Mouse (Mus musculus) right cerebral cortex, adult 2 months (tissue): ENCODE results near the gene Blvra.
"Not testable (repeated sequence)": the region's sequence is repeated elsewhere in the genome, so short reads cannot be mapped to it uniquely, and the experiment has no call there.

Source experiments
- DNase-seq, 2 experiments: peaks; one replicate each; pipeline ENCODE4 v3.0.0; 2021 to 2022; ENCODE audit warnings: low spot score in 2 of 2

Blvra gene

DNA sequence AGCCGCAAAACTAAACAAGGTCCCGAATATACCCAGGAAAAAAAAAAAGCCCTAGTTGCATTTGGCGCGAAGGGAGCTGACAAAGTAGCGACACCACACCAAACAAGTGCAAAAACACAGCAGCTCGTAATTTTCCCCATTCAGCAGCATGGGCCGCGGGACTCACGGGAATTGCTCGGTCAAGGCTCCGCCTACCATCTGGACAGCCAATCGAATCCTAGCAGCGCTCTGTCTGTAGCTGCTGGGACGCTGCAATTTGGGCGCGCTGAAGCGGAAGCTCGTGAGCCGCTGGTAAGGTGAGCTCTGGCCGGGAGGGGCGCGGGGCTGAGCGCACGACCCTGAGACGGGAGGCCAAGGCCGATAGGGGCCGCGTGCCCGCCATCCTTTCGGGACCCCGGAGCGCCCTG is at the start of gene Blvra:
Gene Blvra, plus strand, starts transcription at position 231 of the 407 bp plus-strand sequence.
- peak; percentile 88 to 89 for DNase-seq

DNA sequence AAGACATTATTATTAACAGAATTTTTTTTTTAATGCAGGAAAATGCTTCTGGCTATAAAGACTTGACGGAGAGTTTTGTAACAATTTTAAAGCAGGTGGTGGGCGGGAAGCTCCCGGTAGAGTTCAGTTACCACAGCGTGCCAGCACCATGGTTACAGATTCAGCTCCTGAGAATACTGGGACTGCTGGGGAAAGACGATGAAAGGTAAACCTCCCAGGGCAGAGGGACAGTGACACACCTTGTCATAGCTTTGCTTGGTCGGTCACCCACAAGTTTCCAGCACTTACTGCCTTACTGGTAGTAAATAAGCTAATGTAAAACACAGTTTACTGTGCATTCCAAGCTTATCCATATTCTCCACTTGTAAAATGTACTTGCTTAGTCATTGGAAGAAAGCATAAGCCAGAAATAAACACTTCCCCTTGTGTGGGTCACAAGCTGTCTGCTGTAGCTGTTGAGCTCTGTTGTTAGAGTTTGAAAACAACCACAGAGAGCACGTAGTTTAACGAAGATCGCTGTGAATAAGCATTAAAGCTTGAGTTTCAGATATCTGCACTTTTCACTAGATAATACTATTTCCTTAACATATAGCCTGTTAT is 35.4 kb upstream of the Blvra start:
- DNase-seq: peak; percentile 68 to 72

DNA sequence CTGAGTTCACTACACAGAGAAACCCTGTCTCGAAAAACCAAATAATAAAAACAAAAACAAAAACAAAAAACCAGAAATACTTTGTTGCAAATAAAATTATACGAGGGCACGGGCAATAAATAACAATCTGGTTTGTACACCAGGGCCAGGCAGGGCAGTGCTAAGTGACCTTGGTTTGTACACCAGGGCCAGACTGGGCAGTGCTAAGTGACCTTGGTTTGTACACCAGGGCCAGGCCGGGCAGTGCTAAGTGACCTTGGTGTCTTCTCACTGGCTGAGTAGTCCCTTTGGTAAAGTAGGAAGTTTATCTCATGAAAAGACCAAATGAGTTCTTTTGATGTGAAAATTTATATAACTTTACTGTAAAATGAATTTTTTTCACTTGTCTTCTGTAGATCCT is 33.2 kb upstream of the Blvra start:
- no peak for DNase-seq

DNA sequence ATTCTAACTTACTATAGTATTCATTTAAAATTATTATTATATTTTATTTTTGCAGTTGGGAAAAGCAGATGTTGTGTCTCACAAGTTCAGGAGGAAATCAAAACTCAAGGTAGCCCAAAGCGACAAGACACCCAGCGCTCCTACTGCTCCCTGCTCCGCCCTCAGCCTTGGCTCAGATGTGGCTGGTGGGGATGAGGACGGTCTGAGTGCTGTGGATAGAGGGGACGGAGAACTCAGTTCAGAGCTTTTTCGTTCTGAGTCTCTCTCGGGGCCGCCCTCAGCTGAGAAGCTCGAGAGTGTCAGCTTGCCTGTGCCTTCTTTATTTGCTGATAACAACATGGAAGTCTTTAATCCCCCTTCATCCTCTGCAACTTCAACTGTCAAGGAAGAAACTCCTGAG is 9.0 kb upstream of the Blvra start:
- no peak for DNase-seq

DNA sequence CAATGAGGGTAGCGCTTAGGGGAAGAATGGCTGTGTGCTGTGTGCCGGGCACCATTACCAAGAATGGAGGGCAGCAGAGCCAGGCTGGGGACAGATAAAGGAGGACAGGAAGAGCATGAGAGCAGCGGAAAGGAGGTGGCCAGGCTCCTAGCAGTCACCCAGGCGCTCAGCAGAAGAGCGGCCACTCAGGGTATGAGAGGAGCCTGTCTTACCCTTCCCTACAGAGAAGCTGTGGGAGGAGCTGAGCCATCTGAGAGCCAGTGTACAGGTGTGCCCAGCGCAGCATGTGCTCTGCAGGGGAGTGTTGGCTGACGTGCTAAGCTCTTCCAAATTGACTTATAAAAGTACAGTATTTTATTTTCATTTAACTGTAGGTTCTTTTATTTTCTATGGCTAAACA is 1.7 kb upstream of the Blvra start:
- no peak for DNase-seq

DNA sequence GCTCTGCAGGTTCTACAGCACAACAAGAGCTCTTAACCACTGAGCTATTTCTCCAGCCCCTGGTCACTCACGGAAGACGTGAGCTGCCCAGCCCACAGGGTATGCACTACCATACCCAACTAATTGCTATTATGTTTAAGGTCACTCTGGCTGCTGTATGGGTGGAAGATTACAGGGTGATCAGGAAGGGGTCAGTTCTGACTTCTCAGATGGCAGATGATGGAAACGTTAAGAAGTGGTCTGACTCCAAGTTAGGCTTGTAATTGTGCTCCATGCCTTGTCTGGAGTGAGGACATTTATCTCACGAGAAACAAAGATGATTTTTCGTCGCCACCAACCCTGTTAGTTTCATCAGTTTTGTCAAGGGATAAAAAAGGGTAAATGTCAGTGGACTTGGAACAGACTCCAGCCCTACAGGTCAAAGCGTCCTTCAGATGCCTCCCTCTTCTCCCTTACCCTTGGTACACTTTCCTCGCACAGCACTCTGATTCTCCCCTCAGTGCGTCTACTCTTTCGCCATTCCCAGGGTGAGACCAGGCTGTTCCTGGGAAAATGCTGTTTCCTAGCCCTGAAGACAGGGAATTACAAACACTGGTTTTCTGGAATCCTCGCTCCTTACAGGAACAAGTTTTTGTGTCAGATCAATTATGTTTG is 557 bp upstream of the Blvra start:
- DNase-seq: no peak

DNA sequence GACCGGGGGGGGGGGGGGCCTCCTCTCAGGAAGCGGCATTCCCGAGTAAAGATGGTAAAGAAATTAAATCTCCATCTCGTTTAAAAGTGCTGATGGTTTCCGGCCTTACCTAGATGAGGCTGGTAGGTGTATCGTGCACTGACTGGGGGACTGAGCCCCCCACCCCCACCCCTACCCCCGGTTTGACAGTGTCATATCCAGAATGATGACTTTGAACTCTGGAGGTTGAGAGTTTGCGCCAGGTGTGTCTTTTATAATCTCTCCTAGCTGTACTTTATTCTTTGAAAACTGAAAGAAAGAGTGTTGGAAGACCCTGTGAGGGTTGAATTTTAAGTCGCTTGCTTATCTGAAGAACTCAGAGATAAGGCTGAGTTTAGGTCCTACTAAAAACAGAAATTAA is 414 bp downstream of the Blvra start:
- DNase-seq: no peak

DNA sequence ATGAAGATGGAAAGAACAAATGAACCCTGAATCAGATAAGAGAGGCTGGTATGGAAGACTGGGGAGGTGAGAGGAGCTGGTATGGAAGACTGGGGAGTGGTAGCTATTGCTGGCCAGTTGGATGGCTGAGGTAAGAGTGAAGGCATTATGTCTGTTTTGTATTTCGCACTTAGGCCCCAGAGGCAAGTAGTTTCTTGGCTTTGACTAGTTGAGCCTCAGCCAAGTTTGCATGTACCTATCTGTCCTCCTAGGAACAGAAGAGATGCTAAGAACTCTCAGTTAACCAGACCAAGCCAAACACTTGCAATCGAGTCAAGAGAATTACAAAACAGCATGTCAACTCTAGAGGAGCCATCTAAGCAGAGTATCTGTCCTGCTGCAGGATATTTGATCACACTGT is 3.7 kb downstream of the Blvra start:
- DNase-seq: no peak

DNA sequence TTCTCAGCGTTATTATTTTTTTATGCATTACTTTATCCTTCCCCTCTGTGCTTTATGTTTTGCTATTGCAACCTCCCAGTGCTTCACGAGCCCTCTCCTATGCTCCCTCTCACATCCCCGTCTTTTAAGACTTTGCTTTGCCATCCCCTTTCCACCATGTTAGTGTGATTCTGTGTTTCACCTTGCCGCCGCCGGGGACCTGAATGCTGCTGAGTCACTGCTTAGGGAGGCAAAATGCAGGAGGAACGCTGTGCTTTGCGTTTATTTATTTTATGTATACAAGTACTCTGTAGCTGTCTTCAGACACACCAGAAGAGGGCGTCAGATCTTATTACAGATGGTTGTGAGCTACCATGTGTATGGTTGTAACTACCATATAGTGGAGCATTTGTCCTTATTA is 7.1 kb downstream of the Blvra start:
- DNase-seq: no peak

DNA sequence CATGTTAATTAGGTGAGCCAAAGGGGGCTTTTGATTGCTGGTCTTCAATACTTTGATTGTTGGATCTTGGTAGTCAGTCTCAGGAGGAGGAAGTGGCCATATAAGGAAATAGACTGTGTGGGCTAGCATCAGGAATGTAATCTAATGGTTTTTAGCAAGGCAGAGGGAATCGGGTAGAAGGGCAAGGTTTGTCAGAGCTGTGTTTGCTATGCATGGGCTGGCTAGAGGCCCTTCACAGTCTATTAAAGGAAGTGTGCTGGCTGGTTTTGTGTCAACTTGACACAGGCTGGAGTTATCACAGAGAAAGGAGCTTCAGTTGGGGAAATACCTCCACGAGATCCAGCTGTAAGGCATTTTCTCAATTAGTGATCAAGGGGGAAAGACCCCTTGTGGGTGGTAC is 8.6 kb downstream of the Blvra start:
- DNase-seq: not testable (repeated sequence)

DNA sequence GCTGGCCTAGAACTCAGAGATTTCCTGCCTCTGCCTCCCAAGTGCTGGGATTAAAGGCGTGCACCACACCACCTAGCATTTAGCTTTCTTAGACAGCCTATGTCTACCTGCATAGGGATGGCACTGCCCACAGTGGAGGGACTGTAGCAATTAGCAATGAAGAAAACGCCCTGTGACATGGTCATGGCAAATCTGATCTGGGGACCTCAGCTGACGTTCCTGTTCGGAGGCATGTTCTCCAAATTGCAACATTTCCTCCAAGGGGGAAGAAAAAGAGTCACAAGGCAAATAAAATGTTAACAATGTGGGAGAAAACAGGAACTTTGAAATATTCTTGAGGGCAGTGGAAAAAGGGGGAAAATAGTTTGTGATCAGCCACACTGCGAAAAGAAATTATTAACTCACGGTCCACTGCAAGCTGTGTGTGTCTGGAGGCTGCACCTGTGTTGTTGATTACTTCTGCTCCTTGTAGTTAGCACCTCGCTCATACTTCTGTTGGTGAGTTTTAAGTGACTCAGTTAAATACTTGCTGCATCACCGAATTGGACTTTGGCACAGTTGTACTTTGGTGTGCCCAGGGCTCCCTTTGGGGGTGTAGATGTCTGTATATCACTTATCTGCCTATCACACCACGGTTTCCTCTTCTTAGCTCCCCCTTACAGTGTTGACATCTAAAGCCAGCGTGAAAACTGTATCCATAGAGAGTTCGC is 9.6 kb downstream of the Blvra start:
- no peak for DNase-seq

DNA sequence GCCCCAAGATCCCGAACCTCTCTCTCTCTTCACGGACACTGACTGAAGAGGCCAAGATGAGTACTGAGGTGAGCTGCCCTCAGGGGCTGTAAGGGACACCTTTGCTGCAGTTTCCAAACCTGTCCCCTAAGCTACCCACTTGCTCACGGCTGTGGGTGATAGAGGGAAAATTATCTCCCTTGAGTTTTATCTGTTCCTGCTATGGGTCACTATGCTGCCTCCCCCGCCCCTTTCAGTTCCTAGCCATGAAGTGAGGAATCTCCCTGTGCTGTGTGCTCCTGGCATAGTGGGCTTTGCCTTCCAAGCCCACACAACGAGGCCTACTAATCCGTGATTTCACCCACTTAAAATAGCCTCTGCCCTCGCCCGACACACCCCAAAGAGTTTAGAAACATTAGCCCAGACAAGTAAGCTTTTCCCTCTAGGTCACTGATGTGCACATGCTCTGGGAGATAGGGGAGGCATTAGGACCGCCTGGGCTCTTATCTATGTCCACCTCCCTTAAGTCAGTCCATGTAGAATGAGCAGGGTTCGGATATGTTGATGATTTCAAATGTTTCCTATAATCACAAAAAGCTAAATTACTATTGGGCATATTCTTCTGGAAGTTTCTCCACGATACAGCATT is 10.2 kb downstream of the Blvra start:
- no peak for DNase-seq

DNA sequence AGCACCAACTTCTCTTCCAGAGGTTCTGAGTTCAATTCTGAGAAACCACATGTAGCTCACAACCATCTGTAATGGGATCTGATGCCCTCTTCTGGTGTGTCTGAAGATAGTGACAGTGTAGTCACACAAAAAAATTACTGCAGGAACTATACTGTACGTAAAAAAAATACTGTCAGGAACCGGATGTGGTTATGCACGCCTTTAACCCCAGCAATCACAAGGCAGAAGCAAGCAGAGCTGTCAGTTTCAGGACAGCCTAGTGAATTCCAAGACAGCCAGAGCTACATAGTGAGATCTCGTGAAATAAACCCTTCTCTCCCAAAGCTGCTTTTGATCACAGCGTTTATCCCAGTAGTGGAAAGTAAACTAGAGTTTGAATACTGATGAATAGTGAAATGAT is 15.8 kb downstream of the Blvra start:
- DNase-seq: no peak

DNA sequence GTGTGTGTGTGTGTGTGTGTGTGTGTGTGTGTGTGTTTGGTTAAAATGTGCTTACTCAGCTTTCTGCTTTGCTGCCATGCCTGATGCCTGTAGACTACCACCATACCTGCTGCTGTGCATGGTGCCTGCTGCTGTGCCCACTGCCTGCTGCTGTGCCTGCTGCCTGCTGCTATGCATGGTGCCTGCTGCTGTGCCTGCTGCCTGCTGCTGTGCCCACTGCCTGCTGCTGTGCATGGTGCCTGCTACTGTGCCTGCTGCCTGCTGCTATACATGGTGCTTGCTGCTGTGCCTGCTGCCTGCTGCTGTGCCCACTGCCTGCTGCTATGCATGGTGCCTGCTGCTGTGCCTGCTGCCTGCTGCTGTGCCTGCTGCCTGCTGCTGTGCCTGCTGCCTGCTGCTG is 19.7 kb downstream of the Blvra start:
- DNase-seq: not testable (repeated sequence)

DNA sequence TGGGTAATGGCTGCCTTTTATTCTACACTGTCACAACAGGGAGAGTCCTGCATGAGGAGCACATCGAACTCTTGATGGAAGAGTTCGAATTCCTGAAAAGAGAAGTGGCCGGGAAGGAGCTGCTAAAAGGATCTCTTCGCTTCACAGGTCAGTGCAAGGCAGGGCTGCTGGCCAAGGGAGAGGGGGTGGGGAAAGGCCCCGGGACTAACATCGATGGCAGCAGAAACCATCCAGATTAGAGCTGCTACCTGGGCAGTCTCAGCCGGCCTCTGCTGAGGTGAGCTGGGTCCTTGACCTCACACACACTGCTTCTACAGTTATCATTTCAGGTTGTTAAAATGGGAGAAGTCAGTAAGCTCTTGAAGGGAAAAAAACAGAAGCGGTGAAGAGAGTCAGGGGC is 21.5 kb downstream of the Blvra start:
- no peak for DNase-seq

DNA sequence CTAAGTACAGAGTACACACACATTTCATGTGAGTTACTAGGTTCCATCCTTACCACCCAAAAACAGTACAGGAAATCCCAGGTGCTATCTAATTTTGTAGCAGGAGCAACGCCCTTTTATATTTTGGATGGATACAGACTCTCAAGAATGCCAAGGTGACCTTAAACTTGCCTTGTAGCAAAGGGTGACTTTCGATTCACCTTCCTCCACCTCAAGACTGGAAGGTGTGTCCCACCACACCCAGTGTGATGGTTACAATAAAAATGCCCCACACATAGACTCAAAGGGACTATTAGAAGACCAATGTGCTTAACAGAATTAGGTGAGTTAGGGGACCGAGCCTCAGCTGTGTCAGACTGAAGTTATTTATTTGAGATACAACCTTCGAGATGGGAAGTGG is 38.5 kb downstream of the Blvra start:
- no peak for DNase-seq

DNA sequence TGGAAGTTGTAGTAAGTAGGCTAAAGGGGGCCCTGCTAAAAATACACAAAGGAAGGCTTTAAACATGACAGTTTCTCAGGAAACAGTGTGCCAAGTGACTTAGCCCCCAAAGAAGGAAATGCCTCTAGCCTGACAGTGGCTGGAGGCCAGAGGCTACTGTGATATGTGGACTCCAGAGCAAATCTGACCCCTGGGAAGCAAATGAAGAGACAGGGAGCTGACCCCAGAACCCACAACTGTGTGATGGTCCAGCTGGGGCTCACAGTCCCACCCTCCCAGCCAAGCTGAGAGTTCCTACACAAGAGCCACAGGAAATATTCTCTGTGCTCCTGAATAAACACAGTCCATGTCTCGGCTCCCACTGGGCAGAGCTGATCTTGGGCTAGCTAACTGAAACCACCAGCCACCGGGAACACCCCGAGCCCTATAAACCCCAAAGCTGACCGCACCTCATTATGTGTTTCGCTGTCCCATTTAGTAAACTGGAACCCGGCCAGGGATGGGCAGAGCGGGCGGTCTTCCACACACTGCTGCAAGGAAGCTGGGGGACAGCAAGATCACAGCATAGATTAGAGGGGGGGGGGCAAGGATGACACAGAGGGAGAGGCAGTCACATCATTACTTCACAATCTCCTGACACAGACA is 51.2 kb downstream of the Blvra start:
- DNase-seq: no peak

DNA sequence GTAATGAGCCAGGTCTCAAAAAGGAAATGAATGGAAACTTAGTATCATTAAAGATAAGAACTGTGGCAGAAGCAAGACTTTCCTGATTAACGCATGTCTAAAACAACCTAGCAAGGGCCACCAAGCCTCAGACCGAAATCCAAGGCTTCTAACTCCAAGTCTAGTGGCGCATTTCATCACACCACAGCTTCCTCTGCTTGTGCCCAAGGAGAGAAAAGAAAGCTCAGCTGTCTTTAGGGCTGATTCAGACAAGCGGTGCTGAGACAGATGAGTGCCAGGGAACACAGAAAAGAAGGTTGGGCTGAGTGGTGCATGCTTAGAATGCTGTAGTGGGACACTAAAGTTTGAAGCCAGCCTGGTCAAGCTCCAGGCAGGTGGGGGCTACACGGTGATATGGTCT is 58.5 kb downstream of the Blvra start:
- no peak for DNase-seq

DNA sequence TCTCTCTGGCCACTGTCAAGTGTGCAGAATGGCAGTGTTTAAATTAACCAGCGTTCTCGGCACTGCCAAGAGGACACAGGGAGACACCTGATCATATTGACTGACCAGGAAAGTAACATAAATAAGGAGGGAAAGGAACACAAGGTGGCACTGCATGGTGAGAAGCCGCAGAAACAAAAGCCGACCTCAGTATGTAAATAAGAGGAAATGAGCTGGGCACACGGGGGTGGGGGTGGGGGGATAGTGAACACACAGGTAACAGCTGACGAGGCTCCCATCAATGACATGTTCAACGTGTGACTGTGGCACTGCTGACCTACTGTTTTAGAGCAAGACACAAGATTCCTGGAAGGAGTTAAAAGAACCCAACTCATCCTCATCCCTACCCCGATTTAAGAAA is 60.9 kb downstream of the Blvra start:
- no peak for DNase-seq

DNA sequence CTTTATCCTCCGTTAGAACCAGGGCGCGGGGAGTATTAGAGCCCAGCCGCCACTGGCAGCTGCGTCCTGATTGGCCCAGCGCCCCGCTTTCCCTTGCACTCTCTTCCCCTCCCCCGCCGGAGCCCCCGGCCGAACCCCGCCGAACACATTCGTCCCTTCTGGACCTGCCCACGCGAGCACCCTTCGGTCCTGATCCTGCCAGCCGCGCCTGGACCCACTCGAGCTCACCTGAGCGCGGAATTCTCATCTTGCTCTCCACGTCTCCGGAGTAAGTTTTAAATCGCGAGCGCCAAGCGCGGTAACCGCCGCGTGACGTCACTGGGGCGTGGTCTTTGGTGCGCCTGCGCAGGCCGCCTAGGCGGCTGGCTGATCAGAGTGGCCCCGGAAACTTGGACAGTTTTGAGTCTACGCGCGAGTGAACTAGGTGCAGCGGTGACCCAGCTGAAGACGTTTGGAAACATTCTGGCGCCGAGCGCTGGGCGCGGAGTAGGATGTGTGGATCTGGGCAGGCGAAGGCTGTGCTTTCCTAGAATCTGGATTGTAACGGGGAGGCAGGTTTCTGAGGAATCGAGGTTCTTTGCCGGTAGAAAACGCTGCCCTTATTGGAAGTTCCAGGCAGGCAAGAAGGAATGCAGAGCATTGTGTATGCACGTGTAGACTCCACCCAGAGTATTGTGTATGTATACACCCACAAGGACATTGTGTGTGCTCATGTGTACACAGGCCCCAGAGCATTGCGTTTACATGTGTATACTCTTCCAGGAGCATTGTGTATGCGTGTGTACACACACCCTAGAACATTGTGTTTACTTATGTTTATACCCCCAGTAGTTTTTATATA is 63.4 kb downstream of the Blvra start, which contains the start of gene Ncaph:
Gene Ncaph, minus strand, starts transcription at position 334 of the 841 bp plus-strand sequence.
- peak; percentile 90 to 94 for DNase-seq

DNA sequence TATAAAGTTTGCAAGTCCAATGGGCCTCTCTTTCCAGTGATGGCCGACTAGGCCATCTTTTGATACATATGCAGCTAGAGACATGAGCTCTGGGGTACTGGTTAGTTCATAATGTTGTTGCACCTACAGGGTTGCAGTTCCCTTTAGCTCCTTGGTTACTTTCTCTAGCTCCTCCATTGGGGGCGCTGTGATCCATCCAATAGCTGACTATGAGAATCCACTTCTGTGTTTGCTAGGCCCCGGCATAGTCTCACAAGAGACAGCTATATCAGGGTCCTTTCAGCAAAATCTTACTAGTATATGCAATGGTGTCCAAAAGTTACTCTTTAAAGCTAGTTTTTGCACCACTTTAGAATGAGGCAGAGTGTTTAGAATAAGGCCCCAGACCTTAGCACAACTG is 64.8 kb downstream of the Blvra start:
- DNase-seq: not testable (repeated sequence)
